Mouse (Mus musculus): ENCODE data around the gene Unc119. TPM values are rescaled to one million over a fixed set of nuclear protein-coding genes. Genes with fewer than 3 reads are reported as not detected.

Gene Unc119
- total RNA-seq (2014; rRNA removed) (125 and 154 TPM in 2 replicates), polyA plus RNA-seq (2015; fragmentation: Nextera tagmentation; extraction: Ambion mirVana) (76.2 and 82.0 TPM in 2 replicates)

DNA sequence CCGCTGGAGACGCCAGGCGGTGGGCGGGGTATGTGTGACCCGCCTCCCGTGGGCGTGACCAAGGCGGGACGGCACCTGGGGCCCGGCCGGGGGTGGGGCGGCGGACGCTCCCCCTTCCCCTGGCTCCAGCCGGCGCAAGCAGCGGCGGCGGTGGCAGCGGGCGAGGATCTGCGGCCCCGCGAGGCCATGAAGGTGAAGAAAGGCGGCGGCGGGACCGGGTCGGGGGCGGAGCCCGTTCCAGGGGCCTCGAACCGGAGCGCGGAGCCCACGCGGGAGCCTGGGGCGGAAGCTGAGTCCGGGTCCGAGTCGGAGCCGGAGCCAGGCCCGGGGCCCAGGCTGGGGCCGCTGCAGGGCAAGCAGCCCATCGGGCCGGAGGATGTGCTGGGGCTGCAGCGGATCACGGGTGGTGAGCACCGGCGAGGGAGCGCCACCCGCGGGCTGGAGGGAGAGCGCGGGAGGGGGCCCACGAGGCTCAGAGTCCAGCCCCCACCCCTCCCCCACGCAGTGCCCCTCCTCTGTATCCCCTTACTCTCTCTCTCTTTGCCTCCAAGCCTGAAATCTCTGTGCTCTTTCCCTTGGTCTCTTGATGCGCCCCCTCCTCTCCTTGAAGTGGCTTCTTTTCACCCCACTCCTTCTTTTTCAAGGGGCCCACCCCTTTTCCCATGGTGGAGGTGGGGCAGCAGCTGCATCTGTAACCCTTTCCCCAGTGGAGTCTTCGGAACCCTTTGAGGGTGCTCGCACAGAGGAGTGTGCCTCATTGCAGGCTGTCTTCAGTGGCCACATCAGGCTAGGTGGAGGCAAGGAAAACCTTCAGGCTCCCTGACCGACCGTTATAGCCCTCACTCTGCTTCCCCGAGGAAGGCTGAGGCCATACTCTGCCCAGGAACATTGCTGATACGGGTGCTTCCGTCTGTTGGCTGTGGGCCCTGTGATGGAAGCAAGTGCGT is at the start of gene Unc119:
TSS of gene Unc119 (plus strand) at position 102 of the 947 bp plus-strand sequence.
- peak within 1 kb of the TSS; percentile 86 for H3K4me3 ChIP-seq (ENCODE audit: low read length)
- H3K36me3 ChIP-seq (ENCODE audit: insufficient read depth, low read length), result peaks cover 26% of the 10 kb centered on the region
- ATAC-seq, result peak; percentile 70
- 1% methylated on average over 59 of the region's 66 CpGs for WGBS
- no peaks in the 10 kb centered on the region for H3K9me3 ChIP-seq (ENCODE audit: low read length)
- peak; percentile 89 for DNase-seq (ENCODE audit: low spot score)
- H3K4me2 ChIP-seq (ENCODE audit: low read depth, low read length), result peak within 1 kb of the TSS; percentile 83
- peaks cover 15% of the 10 kb centered on the region; the same call in 1 of the 2 replicates for H3K4me1 ChIP-seq (ENCODE audit: insufficient read depth, low read length)
- TF ChIP-seq CTCF (IDR thresholded peaks at IDR 0.05; ENCODE audit: low read depth), result no peak
- peak within 1 kb of the TSS; percentile 93 for H3K9ac ChIP-seq (replicated peaks; ENCODE audit: low read length)
- peak within 1 kb of the TSS; percentile 86 for H3K27ac ChIP-seq
- no peaks in the 10 kb centered on the region for H3K27me3 ChIP-seq (ENCODE audit: insufficient read depth, low read length)

DNA sequence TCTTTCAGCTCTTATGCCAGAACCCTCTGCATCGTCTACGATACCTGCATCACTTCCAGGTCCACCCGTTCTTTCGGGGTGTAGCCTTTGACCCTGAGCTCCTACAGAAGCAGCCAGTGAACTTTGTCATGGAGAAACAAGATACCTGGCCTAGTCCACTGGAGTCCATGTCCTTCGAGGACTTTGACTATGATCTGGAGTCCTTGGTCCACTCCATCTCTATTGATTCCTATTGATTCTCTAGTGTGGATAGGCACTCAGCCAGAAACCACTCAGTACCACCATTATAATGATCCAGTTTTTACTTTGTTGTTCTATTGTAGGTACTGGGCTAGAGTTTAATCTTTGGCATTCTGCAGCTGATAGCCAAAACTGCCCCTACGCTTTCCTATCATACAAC is 48.7 kb upstream of the Unc119 start:
- WGBS, result 97% methylated on average over 6 of the region's 6 CpGs
- ATAC-seq, result no peak
- TF ChIP-seq CTCF (IDR thresholded peaks at IDR 0.05; ENCODE audit: low read depth), result no peak
- Histone ChIP-seq H3K4me2 (ENCODE audit: low read depth, low read length) (no peak overlapping the region), H3K9ac (replicated peaks; ENCODE audit: low read length) (no peak overlapping the region), H3K9me3 (ENCODE audit: low read length) (no peaks in the 10 kb centered on the region), H3K4me3 (ENCODE audit: low read length) (no peak overlapping the region), H3K27me3 (ENCODE audit: insufficient read depth, low read length) (no peaks in the 10 kb centered on the region), H3K4me1 (ENCODE audit: insufficient read depth, low read length) (no peaks in the 10 kb centered on the region), H3K36me3 (ENCODE audit: insufficient read depth, low read length) (peaks cover 15% of the 10 kb centered on the region; the same call in 1 of the 2 replicates), H3K27ac (no peak overlapping the region)
- no peak for DNase-seq (ENCODE audit: low spot score)

DNA sequence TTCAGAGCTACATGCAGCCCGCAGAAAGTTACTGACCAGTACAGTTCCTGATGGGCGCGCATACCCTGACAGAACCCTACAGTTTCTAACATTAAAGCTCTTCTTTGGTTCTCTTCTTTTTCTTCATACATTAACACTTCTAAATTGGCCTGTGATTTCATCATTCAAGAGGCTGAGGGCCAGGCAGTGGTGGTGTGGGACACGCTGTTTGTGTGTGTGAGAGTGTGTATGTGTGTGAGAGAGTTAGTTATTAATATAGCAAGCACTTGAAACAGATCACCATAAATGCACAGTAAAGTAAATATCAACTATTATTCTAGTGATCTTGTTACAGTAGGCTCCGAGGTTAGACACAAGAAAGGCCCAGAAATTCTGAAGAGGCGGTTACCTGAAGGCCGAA is 42.4 kb upstream of the Unc119 start:
- Histone ChIP-seq H3K27me3 (ENCODE audit: insufficient read depth, low read length) (no peaks in the 10 kb centered on the region), H3K36me3 (ENCODE audit: insufficient read depth, low read length) (no peaks in the 10 kb centered on the region), H3K27ac (peak overlapping the region; percentile 38), H3K9me3 (ENCODE audit: low read length) (no peaks in the 10 kb centered on the region), H3K4me1 (ENCODE audit: insufficient read depth, low read length) (0 out of 2 replicates have a peak, but pooled peaks cover 3% of the 10 kb centered on the region), H3K4me2 (ENCODE audit: low read depth, low read length) (peak overlapping the region; percentile 100), H3K9ac (replicated peaks; ENCODE audit: low read length) (peak overlapping the region; percentile 47; the same call in 1 of the 2 replicates), H3K4me3 (ENCODE audit: low read length) (peak overlapping the region; percentile 65)
- WGBS, result 68% methylated on average over 7 of the region's 7 CpGs
- peak; percentile 8; the same call in 1 of the 2 replicates for ATAC-seq
- no peak for DNase-seq (ENCODE audit: low spot score)
- no peak for TF ChIP-seq CTCF (IDR thresholded peaks at IDR 0.05; ENCODE audit: low read depth)

DNA sequence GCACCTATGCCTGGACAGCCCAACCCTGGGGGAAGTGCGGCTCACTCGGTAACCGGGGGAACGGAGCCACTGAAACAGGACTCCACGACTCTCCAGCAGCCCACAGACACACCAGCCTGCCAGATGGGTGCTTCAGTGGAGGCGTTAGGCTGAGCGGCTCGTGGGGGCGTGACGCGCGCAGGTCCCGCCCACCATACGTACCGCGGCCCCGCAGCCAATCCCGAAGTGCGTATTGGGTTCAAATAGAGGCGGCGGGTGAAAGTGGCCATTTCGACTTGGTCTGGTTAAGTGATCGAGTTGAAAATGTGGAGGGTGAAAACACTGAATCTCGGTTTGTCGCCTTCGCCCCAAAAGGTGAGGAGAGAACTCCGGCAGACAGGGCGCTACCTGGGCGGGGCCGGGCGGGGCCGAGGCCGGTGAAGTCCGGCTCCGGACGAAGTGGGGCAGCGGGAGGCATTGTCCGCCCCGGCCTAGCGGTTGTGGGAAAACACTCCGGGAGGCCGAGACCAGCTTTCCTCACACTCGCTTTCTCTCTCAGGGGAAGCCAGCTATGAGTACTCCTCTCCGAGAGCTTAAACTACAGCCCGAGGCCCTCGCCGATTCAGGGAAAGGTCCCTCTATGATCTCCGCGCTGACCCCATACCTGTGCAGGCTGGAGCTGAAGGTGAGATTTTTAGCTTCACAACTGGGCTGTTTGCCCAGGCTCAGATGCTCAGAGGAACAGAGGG is 41.8 kb upstream of the Unc119 start, which contains the start of gene Spag5:
TSS of gene Spag5 (plus strand) at position 173 of the 728 bp plus-strand sequence.
- no peaks in the 10 kb centered on the region for H3K36me3 ChIP-seq (ENCODE audit: insufficient read depth, low read length)
- peak within 1 kb of the TSS; percentile 65 for H3K4me3 ChIP-seq (ENCODE audit: low read length)
- peak within 1 kb of the TSS; percentile 47; the same call in 1 of the 2 replicates for H3K9ac ChIP-seq (replicated peaks; ENCODE audit: low read length)
- WGBS, result under 1% methylated on average over 49 of the region's 49 CpGs
- H3K27me3 ChIP-seq (ENCODE audit: insufficient read depth, low read length), result no peaks in the 10 kb centered on the region
- peak within 1 kb of the TSS; percentile 38 for H3K27ac ChIP-seq
- DNase-seq (ENCODE audit: low spot score) (peak; percentile 94), ATAC-seq (peak; percentile 100)
- no peaks in the 10 kb centered on the region for H3K9me3 ChIP-seq (ENCODE audit: low read length)
- peak within 1 kb of the TSS; percentile 100 for H3K4me2 ChIP-seq (ENCODE audit: low read depth, low read length)
- no peak for TF ChIP-seq CTCF (IDR thresholded peaks at IDR 0.05; ENCODE audit: low read depth)
- H3K4me1 ChIP-seq (ENCODE audit: insufficient read depth, low read length), result 0 out of 2 replicates have a peak, but pooled peaks cover 3% of the 10 kb centered on the region

DNA sequence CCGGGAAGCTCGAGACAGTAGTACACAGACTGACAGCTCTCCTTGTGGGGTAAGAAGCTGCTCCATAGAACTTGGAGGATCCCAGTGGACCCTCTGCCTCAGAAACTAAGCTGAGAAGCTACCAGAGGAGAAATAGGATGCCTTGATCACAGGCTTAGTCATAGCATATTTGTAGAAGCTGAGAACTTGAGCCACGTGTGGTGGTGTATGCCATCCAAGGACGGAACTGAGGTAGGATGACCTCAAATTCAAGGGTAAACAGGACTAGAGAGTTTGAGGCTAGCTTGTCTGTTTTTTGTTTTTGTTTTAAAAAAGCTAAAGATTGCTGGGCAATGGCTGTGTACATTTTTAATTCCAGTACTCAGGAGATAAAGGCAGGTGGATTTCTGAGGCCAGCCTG is 38.0 kb upstream of the Unc119 start:
- Histone ChIP-seq H3K9me3 (ENCODE audit: low read length) (no peaks in the 10 kb centered on the region), H3K9ac (replicated peaks; ENCODE audit: low read length) (no peak overlapping the region), H3K4me3 (ENCODE audit: low read length) (no peak overlapping the region), H3K36me3 (ENCODE audit: insufficient read depth, low read length) (no peaks in the 10 kb centered on the region), H3K4me1 (ENCODE audit: insufficient read depth, low read length) (0 out of 2 replicates have a peak, but pooled peaks cover 3% of the 10 kb centered on the region), H3K27ac (no peak overlapping the region), H3K4me2 (ENCODE audit: low read depth, low read length) (no peak overlapping the region), H3K27me3 (ENCODE audit: insufficient read depth, low read length) (no peaks in the 10 kb centered on the region)
- DNase-seq (ENCODE audit: low spot score), result no peak
- TF ChIP-seq CTCF (IDR thresholded peaks at IDR 0.05; ENCODE audit: low read depth), result no peak
- no peak for ATAC-seq
- WGBS, result 92% methylated on average over 4 of the region's 4 CpGs

DNA sequence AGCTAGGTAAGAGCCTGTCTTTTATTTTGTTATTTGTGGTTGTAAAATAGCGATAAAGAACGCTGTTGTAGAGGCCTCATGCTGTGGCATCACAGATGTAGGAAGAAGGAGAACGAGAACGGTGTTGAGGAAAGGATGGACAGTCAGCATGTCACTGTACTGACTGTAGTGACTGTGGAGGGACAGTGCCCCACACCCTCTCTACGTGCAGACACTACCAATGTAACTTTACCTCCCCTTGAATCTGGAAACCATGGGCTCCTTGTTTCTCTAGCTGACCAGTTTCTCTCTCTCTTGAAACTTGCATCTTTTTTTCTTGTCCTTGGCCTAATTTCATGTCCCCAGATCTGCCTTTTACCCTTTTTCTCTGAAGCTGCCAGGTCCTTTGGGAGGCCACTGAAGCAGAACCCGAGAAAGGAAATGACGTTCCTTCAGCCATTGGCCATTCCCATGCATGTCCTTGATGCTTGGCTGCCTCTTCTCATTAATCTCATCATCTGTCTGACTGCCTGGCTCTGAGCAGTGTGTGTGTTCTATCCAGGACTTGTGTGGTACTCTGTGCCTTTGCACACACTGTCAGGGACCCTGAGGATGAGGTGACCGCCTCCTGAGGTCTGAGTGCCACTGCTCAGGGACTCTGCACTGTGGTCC is 32.3 kb upstream of the Unc119 start:
- Histone ChIP-seq H3K9me3 (ENCODE audit: low read length) (no peaks in the 10 kb centered on the region), H3K36me3 (ENCODE audit: insufficient read depth, low read length) (no peaks in the 10 kb centered on the region), H3K4me1 (ENCODE audit: insufficient read depth, low read length) (no peaks in the 10 kb centered on the region), H3K9ac (replicated peaks; ENCODE audit: low read length) (no peak overlapping the region), H3K27ac (peak overlapping the region; percentile 37; the same call in 1 of the 2 replicates), H3K4me2 (ENCODE audit: low read depth, low read length) (no peak overlapping the region), H3K4me3 (ENCODE audit: low read length) (no peak overlapping the region), H3K27me3 (ENCODE audit: insufficient read depth, low read length) (no peaks in the 10 kb centered on the region)
- DNase-seq (ENCODE audit: low spot score) (peak; percentile 56), ATAC-seq (peak; percentile 78; the same call in 1 of the 2 replicates)
- no peak for TF ChIP-seq CTCF (IDR thresholded peaks at IDR 0.05; ENCODE audit: low read depth)
- 75% methylated on average over 8 of the region's 8 CpGs for WGBS
